Mouse (Mus musculus): ENCODE measurements around the gene Clasp1.

- TF ChIP-seq CTCF (IDR thresholded peaks at IDR 0.05; ENCODE audit: low read depth, low read length) (no peak), POLR2A (IDR thresholded peaks at IDR 0.05; ENCODE audit: borderline replicate concordance, low read depth, low read length) (no peak)
Measured at GRCm38 (mm10) chr1:118511738-118512530, 123.1 kb downstream of the Clasp1 start.
